Mouse (Mus musculus): ENCODE measurements around the gene Tpgs1. TPM values are rescaled to one million over a fixed set of nuclear protein-coding genes. Genes with fewer than 3 reads are reported as not detected.

Gene Tpgs1
- total RNA-seq (2021): 27.8 and 34.1 TPM in 2 replicates
- long read RNA-seq, experiment 1, transcript Tpgs1-201 (2 exons, 1,143 nt): major isoform, 81 of 82 reads
- long read RNA-seq, experiment 1, partial matches to known transcripts: 0 of 82 reads
- long read RNA-seq, experiment 1, other reads (novel, unspliced or antisense): 1 of 82 reads
- long read RNA-seq, experiment 2, transcript Tpgs1-201 (2 exons, 1,143 nt): major isoform, 60 of 60 reads
- long read RNA-seq, experiment 2, partial matches to known transcripts: 0 of 60 reads
- long read RNA-seq, experiment 2, other reads (novel, unspliced or antisense): 0 of 60 reads

DNA sequence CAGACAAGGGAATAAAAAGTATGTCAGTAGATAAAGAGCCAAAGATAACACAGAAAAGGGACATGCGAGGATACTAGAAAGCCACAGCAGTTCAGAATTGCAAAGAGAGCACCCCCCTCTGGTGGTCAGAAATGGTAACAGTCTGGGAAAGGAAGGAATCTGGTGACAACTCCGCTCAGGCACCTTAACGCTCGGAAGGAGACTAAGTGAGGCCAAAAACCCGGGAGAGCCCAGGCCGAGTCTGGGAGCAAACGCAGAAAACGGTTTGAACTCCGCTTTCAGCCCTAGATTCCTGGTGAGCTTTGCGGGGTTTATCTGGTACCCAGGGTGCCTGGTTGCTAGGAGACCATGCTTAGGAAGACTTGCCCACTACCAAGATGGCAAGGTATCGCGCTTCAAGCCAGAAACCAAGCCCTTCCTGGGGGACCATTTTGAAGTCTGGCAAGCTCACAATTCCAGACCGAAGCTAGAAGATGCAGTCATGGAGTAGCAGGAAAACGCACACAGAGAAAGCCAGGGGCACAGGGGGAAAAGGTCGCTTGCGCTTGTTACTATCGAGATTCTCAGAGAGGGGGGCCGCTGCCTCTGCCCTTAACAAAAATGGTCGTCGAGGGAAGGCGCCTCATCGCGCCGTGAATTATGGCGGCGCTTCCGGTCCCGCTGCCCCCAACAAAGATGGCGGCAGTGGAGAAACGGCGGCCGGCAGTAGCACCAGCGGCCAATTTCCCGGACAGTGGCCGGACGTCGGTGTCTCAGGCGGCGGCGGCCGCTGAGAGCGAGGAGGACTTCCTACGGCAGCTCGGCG lies at the start of gene Tpgs1:
Gene Tpgs1, plus strand, starts transcription at position 599 of the 805 bp plus-strand sequence.
- peak; percentile 91 for DNase-seq

DNA sequence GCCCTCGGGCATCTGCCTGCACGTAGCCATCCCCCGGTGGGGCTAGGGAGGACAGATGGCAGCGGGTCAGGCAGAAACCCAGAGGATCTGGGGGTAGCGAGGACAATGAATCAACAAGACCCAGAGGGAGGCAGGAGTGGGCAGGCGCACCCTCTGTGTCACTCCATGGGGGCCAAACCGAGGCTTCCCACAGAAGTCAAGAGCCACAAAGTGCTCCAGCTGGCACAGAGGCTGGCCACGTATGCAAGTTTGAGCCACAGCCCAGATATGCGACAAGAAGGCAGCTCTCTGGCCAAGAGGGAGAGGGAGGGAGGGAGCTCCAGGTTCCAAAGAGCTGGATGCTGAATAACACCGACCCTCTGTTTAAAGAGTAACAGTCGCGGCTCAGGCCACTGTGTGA lies 45.2 kb upstream of the Tpgs1 start:
- no peak for DNase-seq

DNA sequence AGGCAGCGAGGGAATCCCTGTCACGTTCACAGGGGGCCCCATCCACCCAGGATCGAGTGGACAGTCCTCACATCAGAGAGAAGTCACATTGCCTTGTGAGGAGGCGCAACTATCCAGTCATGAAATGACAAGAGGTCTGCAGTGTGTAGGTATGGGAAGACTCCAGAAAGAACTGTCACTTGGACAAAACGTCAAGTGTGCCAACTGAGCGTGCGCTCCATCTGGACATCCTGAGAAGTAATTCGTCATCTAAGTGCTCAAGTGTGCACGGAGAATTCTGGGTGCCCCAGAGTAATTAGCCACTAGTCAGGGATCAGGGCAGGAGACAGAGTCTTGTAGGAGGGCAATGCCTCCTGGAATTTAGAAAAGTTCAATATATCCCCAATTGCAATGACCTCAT lies 43.8 kb upstream of the Tpgs1 start:
- no peak for DNase-seq

DNA sequence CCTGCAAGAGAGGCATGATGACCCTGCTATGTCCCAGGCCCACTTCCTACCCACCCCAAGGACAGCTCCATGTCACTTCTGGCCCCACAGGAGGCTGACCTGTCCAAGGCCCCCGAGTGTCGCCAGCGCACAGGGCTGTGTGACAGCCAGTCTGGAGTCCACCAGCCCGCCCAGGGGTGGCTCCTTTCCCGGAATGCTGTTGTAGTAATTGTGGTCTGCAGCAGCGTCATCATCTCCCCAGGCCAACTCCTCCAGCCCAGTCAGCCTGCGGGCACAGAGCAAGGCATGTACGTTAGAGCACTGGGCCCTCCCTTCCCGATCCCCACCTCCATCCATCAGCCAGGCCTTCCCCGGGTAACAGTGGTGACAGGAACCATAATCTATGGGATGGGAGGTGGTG lies 43.0 kb upstream of the Tpgs1 start:
- DNase-seq: peak; percentile 64

DNA sequence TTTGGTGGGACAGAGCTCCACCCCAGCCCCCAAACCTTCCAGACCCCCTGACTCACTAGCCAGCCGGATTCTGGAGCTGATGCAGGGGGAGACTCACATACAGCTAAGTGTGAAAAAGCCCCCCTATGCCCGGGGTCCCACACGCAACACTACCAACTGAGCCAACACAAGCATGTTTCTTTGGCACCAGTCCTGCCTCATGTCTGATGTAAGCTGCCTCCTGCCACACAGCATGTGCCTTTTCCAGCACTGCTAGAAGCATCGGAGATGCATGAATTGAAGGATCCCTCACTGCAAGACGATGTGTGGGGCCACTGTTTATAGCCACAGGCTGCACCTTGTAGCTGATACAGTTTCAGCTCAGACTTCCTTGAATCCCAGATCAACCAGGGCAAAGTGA lies 40.8 kb upstream of the Tpgs1 start:
- no peak for DNase-seq

DNA sequence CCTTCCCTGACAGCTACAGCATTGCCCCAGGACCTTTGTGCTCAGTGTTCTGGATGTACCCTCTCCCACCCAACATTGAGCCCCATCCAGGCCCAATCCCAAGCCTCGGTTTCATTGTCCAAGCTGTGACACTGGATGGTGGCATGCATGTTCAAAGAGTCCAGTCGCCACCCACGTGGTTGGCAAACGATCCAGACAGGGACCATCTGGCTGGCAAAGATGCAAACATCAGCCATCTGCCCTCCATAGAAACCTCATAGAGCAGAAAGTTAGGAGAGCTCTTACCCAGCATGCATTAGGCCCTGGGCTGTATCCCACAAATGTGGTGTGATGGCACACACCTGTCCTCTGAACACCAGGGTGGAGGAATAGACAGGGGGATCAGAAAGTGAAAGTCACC lies 37.7 kb upstream of the Tpgs1 start:
- no peak for DNase-seq

DNA sequence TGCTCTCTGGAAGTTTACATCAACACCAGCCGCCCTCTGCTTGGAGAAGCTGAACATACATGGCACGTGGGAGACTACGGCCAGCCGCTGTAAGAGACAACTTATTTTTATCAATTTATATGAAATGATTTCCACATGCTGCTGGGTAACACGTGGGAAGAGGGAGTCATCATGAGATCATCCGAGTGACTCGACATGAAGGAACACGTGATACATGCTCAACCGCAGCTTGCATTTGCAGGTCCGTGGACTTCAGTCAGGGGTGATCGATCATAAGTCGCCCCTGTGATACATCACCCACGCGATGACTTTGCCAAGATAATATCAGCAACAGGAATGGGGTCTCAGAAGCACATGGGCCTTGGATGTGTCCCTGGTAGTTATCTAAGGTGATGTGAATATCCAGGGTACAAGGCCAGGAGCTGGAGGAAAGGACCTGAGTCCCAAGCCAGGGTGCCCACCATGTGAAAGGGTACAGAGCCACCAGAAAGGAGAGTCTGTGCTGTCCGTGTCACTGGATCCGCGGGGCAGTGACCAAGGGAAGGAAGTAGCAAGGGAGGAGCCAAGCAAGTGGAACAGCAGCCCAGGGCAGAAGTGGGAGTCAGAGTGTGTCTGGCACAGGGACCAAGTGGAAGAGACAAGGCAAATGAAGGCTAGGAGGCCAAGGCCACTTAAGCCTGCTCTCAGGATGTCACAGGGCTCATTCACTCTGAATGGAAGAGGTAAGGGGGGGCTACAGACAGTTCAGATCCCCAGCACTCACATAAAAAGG lies 36.0 kb upstream of the Tpgs1 start:
- DNase-seq: peak; percentile 42

GRCm38 (mm10) chr10:79636287-79636686 lies 32.9 kb upstream of the Tpgs1 start:
- no peak for DNase-seq

DNA sequence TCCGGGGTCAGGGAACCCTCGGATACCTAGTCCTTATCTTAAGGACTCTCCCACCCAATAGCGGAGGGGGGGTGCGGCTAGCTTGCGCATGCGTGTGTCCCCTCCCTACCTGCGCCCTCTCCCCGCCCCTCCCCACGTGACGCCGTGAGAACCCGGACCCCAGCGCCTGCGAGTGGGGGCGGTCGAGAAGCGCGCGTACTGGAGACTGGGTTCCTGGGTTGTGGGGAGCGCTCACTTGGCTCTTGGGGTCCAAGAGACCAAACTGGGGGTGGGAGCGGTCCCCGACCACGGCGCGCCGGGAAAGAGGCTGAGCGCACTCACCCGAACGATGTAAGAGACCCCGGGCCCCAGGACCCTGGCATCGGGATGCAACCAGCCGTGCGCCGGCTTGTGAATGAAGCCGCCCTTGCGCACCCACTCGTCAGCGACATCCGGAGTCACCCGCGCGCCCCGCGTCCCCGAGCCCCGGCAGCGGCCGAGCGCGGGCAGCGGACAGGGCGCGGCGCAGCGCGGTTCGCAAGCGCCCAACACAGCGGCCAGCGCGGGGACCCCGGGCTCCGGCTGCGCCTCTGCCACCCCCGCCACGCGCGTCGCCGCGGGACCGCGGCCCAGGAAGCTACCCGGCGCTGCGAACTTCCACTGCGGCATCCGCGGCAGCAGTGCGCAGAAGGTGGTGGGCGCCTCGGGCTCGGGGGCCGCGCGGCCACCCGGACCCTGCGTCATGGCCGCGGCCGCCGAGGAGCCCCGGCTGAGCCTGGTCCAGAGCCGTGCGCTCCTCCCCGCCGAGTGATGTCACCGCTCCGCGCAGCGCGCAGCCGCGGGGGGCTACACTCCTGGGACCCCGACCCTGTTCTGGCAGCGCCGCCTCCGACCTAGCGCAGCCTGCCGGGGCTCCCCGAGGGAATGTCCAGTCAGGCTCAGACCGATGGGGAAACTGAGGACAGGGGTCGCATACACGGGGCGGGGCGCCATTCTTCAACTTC lies 31.8 kb upstream of the Tpgs1 start, which contains the start of gene Shc2:
Gene Shc2, minus strand, starts transcription at position 791 of the 983 bp plus-strand sequence.
- peak; percentile 49 for DNase-seq

GRCm38 (mm10) chr10:79638486-79639204 lies 30.5 kb upstream of the Tpgs1 start:
- DNase-seq: peak; percentile 57

- no peak for DNase-seq
These were observed 23.5 kb upstream of the Tpgs1 start, which contains the start of gene Odf3l2 for GRCm38 (mm10) chr10:79645711-79646110. Odf3l2 (minus strand) TSS chr10:79645738.

- DNase-seq: peak; percentile 79
These were observed 20.0 kb upstream of the Tpgs1 start for GRCm38 (mm10) chr10:79649070-79649751.

DNA sequence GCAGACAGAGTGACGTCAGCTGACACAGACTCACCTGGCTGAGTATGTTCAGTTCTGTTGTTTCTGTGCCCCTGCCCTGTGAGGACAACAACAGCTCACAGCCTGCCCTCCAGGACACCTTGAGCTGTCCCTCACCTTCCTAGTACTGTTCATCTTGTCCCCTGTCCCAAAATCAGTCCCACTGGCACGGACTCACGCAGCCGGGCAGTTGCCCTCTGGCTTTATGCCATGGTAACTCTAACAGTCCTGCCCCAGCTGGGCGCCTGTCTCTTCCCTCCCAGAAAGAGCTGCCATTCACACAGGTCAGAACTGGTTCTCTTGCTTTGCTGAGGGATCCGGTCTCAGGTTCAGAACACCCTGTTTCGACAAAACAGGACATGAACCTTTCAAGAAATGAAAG lies 16.4 kb upstream of the Tpgs1 start:
- DNase-seq: no peak

DNA sequence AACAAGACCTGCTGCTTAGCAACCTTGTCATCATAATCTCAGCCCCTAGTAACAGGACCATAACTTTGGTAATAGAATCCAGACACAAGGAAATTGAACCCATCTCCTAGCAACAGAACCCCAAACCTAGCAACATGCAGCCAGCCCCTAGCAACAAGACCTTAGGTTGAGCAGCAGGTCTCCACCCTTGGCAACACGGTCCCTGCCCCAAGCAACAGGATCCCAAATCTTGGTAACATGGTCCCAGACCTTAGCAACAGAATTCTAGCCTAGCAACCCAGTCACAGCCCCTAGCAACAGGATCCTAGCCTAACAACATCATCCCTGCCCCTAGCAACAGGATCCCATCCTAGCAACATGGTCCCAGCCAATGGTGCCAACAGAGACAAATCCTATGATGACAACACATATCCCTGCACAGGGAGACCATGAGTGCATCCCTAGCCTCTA lies 14.2 kb upstream of the Tpgs1 start:
- DNase-seq: no peak

- DNase-seq: no peak
These were observed 10.3 kb upstream of the Tpgs1 start for GRCm38 (mm10) chr10:79658829-79659228.

DNA sequence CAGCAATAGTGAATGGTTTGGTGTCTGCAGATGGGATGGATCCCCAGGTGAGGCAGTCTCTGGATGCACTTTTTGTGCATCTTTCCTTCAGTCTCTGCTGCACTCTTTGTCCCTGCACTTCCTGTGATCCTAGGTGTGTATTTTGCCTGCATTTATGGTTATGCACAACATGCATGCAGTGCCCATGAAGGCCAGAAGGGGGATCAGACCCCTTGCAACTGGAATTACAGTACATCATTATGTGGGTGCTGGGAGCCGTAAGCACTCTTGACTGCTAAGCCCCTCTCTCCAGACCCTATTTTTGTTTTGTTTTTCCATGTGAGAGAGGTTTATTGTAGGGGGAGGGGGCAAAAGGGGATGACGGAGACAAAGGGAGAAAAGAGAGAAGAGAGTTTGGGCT lies 8.9 kb upstream of the Tpgs1 start:
- DNase-seq: no peak

DNA sequence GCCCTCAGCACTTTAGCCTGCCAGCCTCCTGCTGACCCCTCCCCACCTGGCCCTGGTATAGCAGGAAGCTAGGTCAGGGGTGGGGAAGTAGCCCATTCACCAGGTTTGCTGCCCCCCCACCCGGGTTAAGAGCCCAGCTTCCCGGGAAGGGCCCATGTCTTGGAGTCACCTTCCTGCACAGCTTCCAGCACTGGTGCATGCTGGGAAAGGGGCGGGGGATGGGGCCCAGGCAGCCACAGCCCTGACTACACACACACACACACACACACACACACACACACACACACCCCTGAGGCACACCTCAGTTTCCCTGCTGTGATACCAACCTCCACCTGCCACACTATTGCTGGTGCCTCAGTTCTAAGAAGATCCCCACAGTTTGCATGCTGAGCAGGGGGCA lies 7.3 kb upstream of the Tpgs1 start:
- DNase-seq: no peak

DNA sequence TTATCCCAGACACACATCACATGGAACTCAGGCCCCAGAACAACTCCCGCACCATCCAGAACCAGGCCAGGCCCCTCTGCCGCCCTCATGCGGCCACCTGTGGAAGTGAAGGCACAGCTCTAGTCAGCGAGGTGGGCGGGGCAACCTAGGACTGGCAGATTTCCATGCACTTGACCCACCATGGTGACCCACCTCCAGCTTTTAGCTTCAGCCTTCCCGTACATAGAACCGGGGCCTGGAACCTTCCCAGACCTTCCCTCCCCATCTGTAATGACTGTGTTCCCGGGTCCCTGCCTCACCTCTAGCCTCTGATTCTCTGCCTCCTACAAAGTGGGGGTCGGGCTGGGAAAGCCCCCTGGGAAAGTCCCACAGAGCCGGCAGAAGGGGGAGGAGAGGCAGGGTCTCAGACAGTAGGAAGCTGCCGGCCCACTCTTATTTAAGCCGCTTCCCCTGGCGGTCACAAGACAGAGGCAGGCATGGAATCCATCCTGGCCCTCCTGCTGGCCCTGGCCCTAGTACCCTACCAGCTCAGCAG lies 5.0 kb upstream of the Tpgs1 start, which contains the start of gene Madcam1:
Gene Madcam1, plus strand, starts transcription at position 429 of the 535 bp plus-strand sequence.
- peak; percentile 76 for DNase-seq

DNA sequence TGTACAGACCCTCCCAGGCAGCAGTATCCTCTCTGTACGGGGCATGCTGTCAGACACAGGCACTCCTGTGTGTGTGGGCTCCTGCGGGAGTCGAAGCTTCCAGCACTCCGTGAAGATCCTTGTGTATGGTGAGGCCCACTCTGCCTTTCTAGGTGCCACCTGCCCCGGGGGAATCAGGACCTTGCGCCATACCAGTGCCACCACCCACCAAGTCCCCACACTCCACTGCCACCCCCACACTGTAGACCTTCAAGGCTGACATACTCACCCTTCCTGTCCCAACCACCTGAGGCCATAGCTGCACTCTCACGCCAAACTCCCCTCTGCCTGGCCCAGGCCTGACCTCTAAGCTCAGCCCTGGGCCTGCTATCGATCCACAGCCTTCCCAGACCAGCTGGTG lies 4.1 kb upstream of the Tpgs1 start:
- no peak for DNase-seq

DNA sequence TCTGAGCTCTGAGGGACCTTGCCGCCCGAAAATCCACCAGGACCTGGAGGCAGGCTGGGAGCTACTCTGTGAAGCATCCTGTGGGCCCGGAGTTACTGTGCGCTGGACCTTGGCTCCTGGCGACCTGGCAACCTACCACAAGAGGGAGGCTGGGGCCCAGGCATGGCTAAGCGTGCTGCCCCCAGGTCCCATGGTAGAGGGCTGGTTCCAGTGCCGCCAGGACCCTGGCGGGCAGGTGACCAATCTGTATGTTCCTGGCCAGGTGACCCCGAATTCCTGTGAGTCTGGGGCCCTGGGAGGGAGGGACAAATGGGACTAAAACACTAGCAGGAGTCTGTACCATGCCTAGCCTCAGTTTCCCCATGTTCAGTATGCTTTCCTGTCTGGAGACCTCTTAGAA lies 2.7 kb upstream of the Tpgs1 start:
- no peak for DNase-seq

Data from adrenal gland, postnatal 14 days (tissue).